Mouse (Mus musculus): ENCODE measurements around the gene Mettl16.

DNA sequence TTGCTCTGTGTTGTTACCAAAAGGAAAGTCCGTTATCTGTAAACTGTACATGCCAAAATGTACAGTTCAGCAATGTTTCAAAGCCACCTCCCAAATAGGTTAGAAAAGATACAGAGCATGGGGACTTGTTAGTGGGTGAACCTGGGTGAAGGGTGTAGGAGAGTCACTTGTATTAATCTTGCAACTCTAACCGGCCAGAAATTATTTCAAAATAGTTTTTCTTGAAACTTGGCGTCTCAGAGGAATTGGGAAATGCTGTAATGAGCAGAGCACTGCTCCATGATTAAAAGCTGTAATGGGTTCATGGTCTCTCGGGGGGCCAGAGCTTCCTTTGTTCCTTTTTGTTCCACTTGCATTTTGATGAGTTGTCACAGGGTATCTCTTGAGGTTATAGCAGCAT is 30.0 kb downstream of the Mettl16 start:
- no peak for TF ChIP-seq CTCF (IDR thresholded peaks at IDR 0.05; ENCODE audit: low read depth, low read length)
- no peak for TF ChIP-seq GATA1 (IDR thresholded peaks at IDR 0.05; ENCODE audit: borderline replicate concordance, low read length)
- TF ChIP-seq TAL1 (conservative IDR thresholded peaks at IDR 0.05; ENCODE audit: low read depth, low read length): no peak
